Mouse (Mus musculus) bone marrow macrophage, adult 2 months (primary cell): ENCODE data around the gene Aup1.

Source experiments
- CTCF ChIP-seq: IDR thresholded peaks from 2 replicates; pipeline ENCODE4 v1.5.1; 2012; ENCODE audit warnings: low read depth, mild to moderate bottlenecking, low read length, moderate library complexity
- POLR2A ChIP-seq: IDR thresholded peaks from 2 replicates; pipeline ENCODE4 v1.6.1; 2012; ENCODE audit warnings: mild to moderate bottlenecking, low read depth, low read length, borderline replicate concordance

DNA sequence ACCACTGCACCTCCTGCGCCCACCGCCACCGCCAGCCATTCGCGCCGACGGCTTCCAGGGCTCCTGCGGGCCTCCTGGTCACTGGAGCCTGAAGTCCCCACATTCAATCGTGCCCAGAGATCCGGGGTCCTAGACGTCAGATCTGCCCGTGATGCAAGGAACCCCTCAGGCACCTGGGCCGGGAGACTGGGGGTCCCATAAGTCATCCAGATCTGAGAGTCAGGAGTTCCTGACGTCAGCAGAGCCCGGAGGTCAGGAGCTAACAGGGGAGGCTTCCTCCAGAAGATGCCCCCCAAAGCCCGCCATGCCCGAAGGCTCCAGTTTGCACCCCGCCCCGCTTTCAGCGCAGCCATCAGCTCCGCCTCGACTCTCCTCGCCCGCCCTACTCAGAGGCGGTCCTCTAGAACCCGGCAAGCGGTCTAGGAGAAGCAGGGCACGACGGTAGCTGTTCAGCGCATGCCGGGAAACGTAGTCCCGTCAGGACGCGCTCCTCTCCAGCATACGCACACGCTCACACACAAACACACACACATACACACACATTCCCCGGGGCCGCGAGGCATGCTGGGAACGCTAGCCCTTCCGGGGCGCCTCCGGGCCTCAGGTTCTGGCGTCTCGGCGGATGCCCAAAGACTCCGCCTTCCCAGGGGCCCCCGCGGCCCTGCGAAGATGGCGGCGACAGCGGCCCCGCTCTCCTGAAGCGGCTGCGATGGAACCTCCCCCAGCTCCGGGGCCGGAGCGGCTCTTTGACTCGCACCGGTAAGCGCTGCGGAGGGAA lies at the start of gene Aup1:
- TF ChIP-seq POLR2A (no peak), CTCF (no peak)
